Mouse (Mus musculus): ENCODE measurements around the gene Pde10a. TPM values are rescaled to one million over a fixed set of nuclear protein-coding genes. Genes with fewer than 3 reads are reported as not detected.
A peak's percentile ranks its signal among the peaks of the same experiment; 100 is the strongest.

The Pde10a gene
- total RNA-seq, 2 experiments from 2014 or later: 59.0 to 83.7 TPM

- no peak for DNase-seq (ENCODE audit: extremely low spot score in 1 of 2, low spot score in 2 of 2)
- intact Hi-C loops (cut with DNase I): no loop called here
Observed at GRCm38 (mm10) chr17:8888105-8888504, 362.9 kb downstream of the Pde10a start.

- intact Hi-C loops (cut with DNase I): no loop called here
- no peak for DNase-seq (ENCODE audit: extremely low spot score in 1 of 2, low spot score in 2 of 2)
Observed at GRCm38 (mm10) chr17:8888639-8889038, 363.5 kb downstream of the Pde10a start.

- no peak for DNase-seq (ENCODE audit: extremely low spot score in 1 of 2, low spot score in 2 of 2)
- intact Hi-C loops (cut with DNase I): no loop called here
Observed at GRCm38 (mm10) chr17:8892193-8892985, 367.2 kb downstream of the Pde10a start.

- no peak for DNase-seq (ENCODE audit: extremely low spot score in 1 of 2, low spot score in 2 of 2)
- intact Hi-C loops (cut with DNase I): no loop called here
Observed at GRCm38 (mm10) chr17:8895991-8896390, 370.8 kb downstream of the Pde10a start.

GRCm38 (mm10) chr17:8897749-8898148, 372.6 kb downstream of the Pde10a start:
- no peak for DNase-seq (ENCODE audit: extremely low spot score in 1 of 2, low spot score in 2 of 2)
- intact Hi-C loops (cut with DNase I): no loop called here

- DNase-seq (ENCODE audit: extremely low spot score in 1 of 2, low spot score in 2 of 2): no peak
- intact Hi-C loops (cut with DNase I): no loop called here
Observed at GRCm38 (mm10) chr17:8898221-8898620, 373.0 kb downstream of the Pde10a start.

- no peak for DNase-seq (ENCODE audit: extremely low spot score in 1 of 2, low spot score in 2 of 2)
- intact Hi-C loops (cut with DNase I): no loop called here
Observed at GRCm38 (mm10) chr17:8899212-8899611, 374.0 kb downstream of the Pde10a start.

- intact Hi-C loops (cut with DNase I): no loop called here
- DNase-seq (ENCODE audit: extremely low spot score in 1 of 2, low spot score in 2 of 2): no peak
Observed at GRCm38 (mm10) chr17:8903555-8904283, 378.5 kb downstream of the Pde10a start.

GRCm38 (mm10) chr17:8910571-8910970, 385.4 kb downstream of the Pde10a start:
- no peak for DNase-seq (ENCODE audit: extremely low spot score in 1 of 2, low spot score in 2 of 2)
- intact Hi-C loops (cut with DNase I): no loop called here

- intact Hi-C loops (cut with DNase I): no loop called here
- no peak for DNase-seq (ENCODE audit: extremely low spot score in 1 of 2, low spot score in 2 of 2)
Observed at GRCm38 (mm10) chr17:8912933-8913332, 387.8 kb downstream of the Pde10a start.

- DNase-seq (ENCODE audit: extremely low spot score in 1 of 2, low spot score in 2 of 2): no peak
- intact Hi-C loops (cut with DNase I): no loop called here
Observed at GRCm38 (mm10) chr17:8915693-8916092, 390.5 kb downstream of the Pde10a start.

GRCm38 (mm10) chr17:8923074-8923473, 397.9 kb downstream of the Pde10a start:
- intact Hi-C loops (cut with DNase I): no loop called here
- DNase-seq (ENCODE audit: extremely low spot score in 1 of 2, low spot score in 2 of 2): no peak

GRCm38 (mm10) chr17:8923727-8924126, 398.6 kb downstream of the Pde10a start:
- no peak for DNase-seq (ENCODE audit: extremely low spot score in 1 of 2, low spot score in 2 of 2)
- intact Hi-C loops (cut with DNase I): no loop called here

- intact Hi-C loops (cut with DNase I): no loop called here
- DNase-seq (ENCODE audit: extremely low spot score in 1 of 2, low spot score in 2 of 2): no peak
Observed at GRCm38 (mm10) chr17:8925819-8926383, 400.7 kb downstream of the Pde10a start.

- intact Hi-C loops (cut with DNase I): no loop called here
- no peak for DNase-seq (ENCODE audit: extremely low spot score in 1 of 2, low spot score in 2 of 2)
Observed at GRCm38 (mm10) chr17:8928560-8928959, 403.4 kb downstream of the Pde10a start.

GRCm38 (mm10) chr17:8929636-8930035, 404.5 kb downstream of the Pde10a start:
- DNase-seq (ENCODE audit: extremely low spot score in 1 of 2, low spot score in 2 of 2): no peak
- intact Hi-C loops (cut with DNase I): loop anchor here (5.0 to 10.0 kb wide), 2 partner anchors 317 to 465 kb away; no protein-coding TSS in a partner anchor

GRCm38 (mm10) chr17:8935604-8936003, 410.4 kb downstream of the Pde10a start:
- no peak for DNase-seq (ENCODE audit: extremely low spot score in 1 of 2, low spot score in 2 of 2)
- intact Hi-C loops (cut with DNase I): loop anchor here (5.0 to 10.0 kb wide), 2 partner anchors 128 to 471 kb away; no protein-coding TSS in a partner anchor

- peak in 1 of 2 experiments; percentile 60 for DNase-seq (ENCODE audit: extremely low spot score in 1 of 2, low spot score in 2 of 2)
- intact Hi-C loops (cut with DNase I): loop anchor here (5.0 to 10.0 kb wide), 2 partner anchors 129 to 472 kb away; no protein-coding TSS in a partner anchor
Observed at GRCm38 (mm10) chr17:8936603-8937002, 411.4 kb downstream of the Pde10a start.

GRCm38 (mm10) chr17:8951588-8951987, 426.4 kb downstream of the Pde10a start:
- intact Hi-C loops (cut with DNase I): no loop called here
- DNase-seq (ENCODE audit: extremely low spot score in 1 of 2, low spot score in 2 of 2): no peak

- intact Hi-C loops (cut with DNase I): no loop called here
- no peak for DNase-seq (ENCODE audit: extremely low spot score in 1 of 2, low spot score in 2 of 2)
Observed at GRCm38 (mm10) chr17:8952951-8953350, 427.8 kb downstream of the Pde10a start.

All from left cerebral cortex, postnatal 10 days (tissue).